Mouse (Mus musculus) liver, embryonic 16.5 days (tissue): ENCODE data around the gene Olfr1355. TPM values are rescaled to one million over a fixed set of nuclear protein-coding genes. Genes with fewer than 3 reads are reported as not detected.
"Not testable (repeated sequence)": the region's sequence is repeated elsewhere in the genome, so short reads cannot be mapped to it uniquely, and the experiment has no call there.

Source experiments
- ATAC-seq: fragments of 200-750 bp; cut with Nextera tagmentation; 2 replicates; pipeline ENCODE4 v1.8.0; 2017; ENCODE audit warnings: low read depth, mild to moderate bottlenecking, moderate number of reproducible peaks, moderate library complexity
- H3K27ac ChIP-seq: fragments of 300-500 bp; sonication (generic); 2 replicates; pipeline ENCODE4 v1.5.1; 2014; ENCODE audit warnings: mild to moderate bottlenecking, low read length
- H3K27me3 ChIP-seq: fragments of 300-500 bp; sonication (generic); 2 replicates; pipeline ENCODE4 v1.6.1; 2014; ENCODE audit warnings: low read depth, low read length, mixed read lengths; ENCODE audit not compliant: control insufficient read depth, insufficient read depth
- H3K36me3 ChIP-seq: fragments of 300-500 bp; sonication (generic); 2 replicates; pipeline ENCODE4 v1.6.1; 2014; ENCODE audit warnings: mild to moderate bottlenecking; ENCODE audit not compliant: control insufficient read depth, insufficient read depth
- H3K4me1 ChIP-seq: fragments of 300-500 bp; sonication (generic); 2 replicates; pipeline ENCODE4 v1.6.1; 2014; ENCODE audit warnings: low read depth, low read length, mixed read lengths; ENCODE audit not compliant: control insufficient read depth
- H3K4me2 ChIP-seq: fragments of 300-500 bp; sonication (generic); 2 replicates; pipeline ENCODE4 v1.6.1; 2014; ENCODE audit warnings: low read depth, low read length, mixed read lengths
- H3K4me3 ChIP-seq: fragments of 300-500 bp; sonication (generic); 2 replicates; pipeline ENCODE4 v1.5.1; 2014; ENCODE audit warnings: low read depth, mild to moderate bottlenecking, low read length
- H3K9ac ChIP-seq: fragments of 300-500 bp; sonication (generic); 2 replicates; pipeline ENCODE4 v1.6.1; 2014; ENCODE audit warnings: low read depth, low read length
- H3K9me3 ChIP-seq: fragments of 300-500 bp; sonication (generic); replicated peaks from 2 replicates; pipeline ENCODE4 v1.6.1; 2016; ENCODE audit warnings: low read length; ENCODE audit not compliant: control insufficient read depth
- WGBS: fragments of 180-500 bp; shearing (Covaris S2); extraction: QIAGEN DNeasy Blood & Tissue Kit; methylation state at CpG from one replicate; pipeline ENCODE4 v1.1.7; 2014; ENCODE audit not compliant: insufficient replicate concordance; 5-methylcytosine and 5-hydroxymethylcytosine counted together
- polyA plus RNA-seq: library from polyadenylated mRNA; unstranded; fragments of >200 nt; fragmentation: Nextera tagmentation; extraction: Ambion mirVana; gene quantifications from 2 replicates; pipeline ENCODE4 v1.2.1, GENCODE M21; 2015

Gene Olfr1355
- polyA plus RNA-seq = not detected in 2 replicates

GRCm38 (mm10) chr10:78875240-78875639 is at the start of gene Olfr1355:
Gene Olfr1355 (plus strand): TSS chr10:78875540.
- ATAC-seq = no peak
- Histone ChIP-seq H3K4me3 (no peak within 1 kb of the TSS), H3K27ac (no peak within 1 kb of the TSS), H3K4me2 (no peak within 1 kb of the TSS), H3K36me3 (no peaks in the 10 kb centered on the region), H3K27me3 (no peaks in the 10 kb centered on the region), H3K9ac (no peak within 1 kb of the TSS), H3K9me3 (no peaks in the 10 kb centered on the region), H3K4me1 (no peaks in the 10 kb centered on the region)
- 37% methylated on average over 2 of the region's 2 CpGs for WGBS

- H3K4me1 ChIP-seq, H3K9me3 ChIP-seq, H3K9ac ChIP-seq, H3K4me2 ChIP-seq, H3K27ac ChIP-seq, H3K27me3 ChIP-seq, ATAC-seq, H3K36me3 ChIP-seq, H3K4me3 ChIP-seq: not testable (repeated sequence)
- 76% methylated on average over 12 of the region's 12 CpGs for WGBS
Observed at GRCm38 (mm10) chr10:78840456-78840855, 34.9 kb upstream of the Olfr1355 start.

- Histone ChIP-seq H3K9me3 (no peaks in the 10 kb centered on the region), H3K27me3 (no peaks in the 10 kb centered on the region), H3K27ac (no peak within 1 kb of the TSS), H3K4me2 (no peak within 1 kb of the TSS), H3K9ac (no peak within 1 kb of the TSS), H3K4me3 (no peak within 1 kb of the TSS), H3K36me3 (no peaks in the 10 kb centered on the region), H3K4me1 (no peaks in the 10 kb centered on the region)
- 54% methylated on average over 2 of the region's 2 CpGs for WGBS
- ATAC-seq = no peak
Observed at GRCm38 (mm10) chr10:78852066-78852465, 23.3 kb upstream of the Olfr1355 start, which contains the start of gene Olfr1356. Gene Olfr1356 (minus strand): TSS chr10:78852166.

DNA sequence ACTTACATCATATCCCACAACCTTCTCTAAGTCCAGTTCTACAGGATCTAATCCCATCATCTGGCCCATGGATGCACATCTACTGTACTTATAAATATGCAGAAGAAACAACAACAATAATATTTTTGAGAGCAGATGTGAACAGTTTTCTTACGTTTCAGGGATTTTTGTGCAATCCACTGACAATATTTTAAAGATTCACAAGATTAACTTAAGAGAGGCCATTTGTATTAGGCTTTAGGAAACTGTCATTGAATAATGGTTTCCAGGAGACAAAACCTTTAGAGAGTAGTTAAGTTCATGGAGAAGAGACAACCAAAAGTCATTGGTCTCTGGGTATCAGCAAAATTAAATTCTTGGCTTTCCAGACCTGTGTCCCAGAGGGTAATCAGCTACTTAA is 37.5 kb downstream of the Olfr1355 start, which contains the start of gene Olfr1354:
Gene Olfr1354, plus strand, starts transcription at position 301 of the 400 bp plus-strand sequence.
- H3K27ac ChIP-seq, H3K4me1 ChIP-seq, H3K36me3 ChIP-seq, H3K4me3 ChIP-seq, ATAC-seq, H3K9ac ChIP-seq, H3K4me2 ChIP-seq, H3K27me3 ChIP-seq, H3K9me3 ChIP-seq: not testable (repeated sequence)
- WGBS = 53% methylated on average over 1 of the region's 1 CpGs

Other genes with a start within 250 kb of the Olfr1355 start
- not detected in 2 replicates for gene Casp14, start 157.2 kb upstream of the Olfr1355 start, polyA plus RNA-seq
- gene Ccdc105, start 122.5 kb upstream of the Olfr1355 start, polyA plus RNA-seq = not detected in 2 replicates
- 0.22 and 0.26 TPM in 2 replicates for gene Slc1a6, start 95.0 kb upstream of the Olfr1355 start, polyA plus RNA-seq
- not detected in 2 replicates for gene Olfr1356, start 23.4 kb upstream of the Olfr1355 start, polyA plus RNA-seq
- not detected in 2 replicates for gene Olfr1354, start 37.6 kb downstream of the Olfr1355 start, polyA plus RNA-seq
- gene Olfr8, start 75.1 kb downstream of the Olfr1355 start, polyA plus RNA-seq = not detected in 2 replicates
- gene Olfr1353, start 87.8 kb downstream of the Olfr1355 start, polyA plus RNA-seq = not detected in 2 replicates
- gene Olfr1352, start 105.5 kb downstream of the Olfr1355 start, polyA plus RNA-seq = not detected in 2 replicates
- gene Olfr1351, start 136.9 kb downstream of the Olfr1355 start, polyA plus RNA-seq = not detected in 2 replicates
- gene Olfr57, start 153.2 kb downstream of the Olfr1355 start, polyA plus RNA-seq = not detected in 2 replicates
- 3.1 and 3.5 TPM in 2 replicates for gene 2610008E11Rik, start 222.1 kb downstream of the Olfr1355 start, polyA plus RNA-seq